Mouse (Mus musculus) stomach, postnatal 0 days (tissue): ENCODE measurements around the gene Gm49325. TPM values are rescaled to one million over a fixed set of nuclear protein-coding genes. Genes with fewer than 3 reads are reported as not detected.

Experiments used
- ATAC-seq: fragments of 200-750 bp; cut with Nextera tagmentation; 2 replicates; pipeline ENCODE4 v1.8.0; 2017; ENCODE audit not compliant: low FRiP score, low TSS enrichment
- DNase-seq: peaks from one replicate; pipeline ENCODE4 v3.0.0-alpha.2; 2016; ENCODE audit warnings: low spot score
- H3K27ac ChIP-seq: fragments of 300-500 bp; sonication (generic); replicated peaks from 2 replicates; pipeline ENCODE4 v1.5.1; 2014; ENCODE audit warnings: mild to moderate bottlenecking, control low read depth
- H3K27me3 ChIP-seq: fragments of 300-500 bp; sonication (generic); 2 replicates; pipeline ENCODE4 v1.6.1; 2014; ENCODE audit warnings: low read length; ENCODE audit not compliant: control insufficient read depth, insufficient read depth
- H3K36me3 ChIP-seq: fragments of 300-500 bp; sonication (generic); 2 replicates; pipeline ENCODE4 v1.6.1; 2014; ENCODE audit warnings: low read length, mixed read lengths; ENCODE audit not compliant: control insufficient read depth, insufficient read depth
- H3K4me1 ChIP-seq: fragments of 300-500 bp; sonication (generic); replicated peaks from 2 replicates; pipeline ENCODE4 v1.6.1; 2014; ENCODE audit warnings: antibody characterized with exemption; ENCODE audit not compliant: control insufficient read depth, insufficient read depth
- H3K4me2 ChIP-seq: fragments of 300-500 bp; sonication (generic); replicated peaks from 2 replicates; pipeline ENCODE4 v1.6.1; 2014; ENCODE audit warnings: low read depth, mild to moderate bottlenecking, control low read depth, moderate library complexity
- H3K4me3 ChIP-seq: fragments of 300-500 bp; sonication (generic); 2 replicates; pipeline ENCODE4 v1.5.1; 2014; ENCODE audit warnings: low read depth, low read length, control low read depth
- H3K9ac ChIP-seq: fragments of 300-500 bp; sonication (generic); 2 replicates; pipeline ENCODE4 v1.6.1; 2014; ENCODE audit warnings: mild to moderate bottlenecking, low read length, control low read depth, mixed read lengths
- H3K9me3 ChIP-seq: fragments of 300-500 bp; sonication (generic); 2 replicates; pipeline ENCODE4 v1.6.1; 2016; ENCODE audit warnings: low read length; ENCODE audit not compliant: control insufficient read depth
- CTCF ChIP-seq: IDR thresholded peaks from 2 replicates; pipeline ENCODE4 v1.5.1; 2016; ENCODE audit warnings: antibody characterized with exemption, low read depth, mild to moderate bottlenecking, moderate library complexity
- EP300 ChIP-seq: optimal IDR thresholded peaks from 2 replicates; pipeline ENCODE3; 2016; ENCODE audit warnings: antibody characterized with exemption
- WGBS: fragments of 180-500 bp; shearing (Covaris S2); extraction: QIAGEN DNeasy Blood & Tissue Kit; methylation state at CpG from one replicate; pipeline ENCODE4 v1.1.7; 2014; 5-methylcytosine and 5-hydroxymethylcytosine counted together
- polyA plus RNA-seq: library from polyadenylated mRNA; unstranded; fragments of >200 nt; fragmentation: Nextera tagmentation; extraction: Ambion mirVana; gene quantifications from 2 replicates; pipeline ENCODE4 v1.2.1, GENCODE M21; 2015

Gm49325 gene
- polyA plus RNA-seq, 1 experiment from 2014 or later, result 17.3 TPM

GRCm38 (mm10) chr10:77663949-77664665 lies 58.1 kb downstream of the Gm49325 start:
- Histone ChIP-seq H3K27ac (no peak overlapping the region), H3K4me1 (no peaks in the 10 kb centered on the region), H3K9ac (no peak overlapping the region), H3K27me3 (no peaks in the 10 kb centered on the region), H3K4me3 (no peak overlapping the region), H3K4me2 (0 out of 2 replicates have a peak overlapping the region, but pooled peaks have one; percentile 11), H3K9me3 (no peaks in the 10 kb centered on the region), H3K36me3 (no peaks in the 10 kb centered on the region)
- WGBS, result 40% methylated on average over 43 of the region's 43 CpGs
- TF ChIP-seq CTCF, result no peak
- TF ChIP-seq EP300, result no peak
- DNase-seq, result no peak
- ATAC-seq, result no peak

- no peak for TF ChIP-seq EP300
- TF ChIP-seq CTCF, result no peak
- H3K9ac ChIP-seq, result no peak overlapping the region
- no peaks in the 10 kb centered on the region for H3K27me3 ChIP-seq
- H3K4me1 ChIP-seq, result no peaks in the 10 kb centered on the region
- 0 out of 2 replicates have a peak, but pooled peaks have one; percentile 36 for ATAC-seq
- WGBS, result 29% methylated on average over 8 of the region's 8 CpGs
- DNase-seq, result no peak
- H3K4me2 ChIP-seq, result no peak overlapping the region
- H3K27ac ChIP-seq, result no peak overlapping the region
- no peak overlapping the region for H3K4me3 ChIP-seq
- H3K36me3 ChIP-seq, result no peaks in the 10 kb centered on the region
- no peaks in the 10 kb centered on the region for H3K9me3 ChIP-seq
These were observed 60.3 kb downstream of the Gm49325 start for GRCm38 (mm10) chr10:77666342-77666741.

- Histone ChIP-seq H3K4me1 (no peaks in the 10 kb centered on the region), H3K4me3 (no peak overlapping the region), H3K27ac (no peak overlapping the region), H3K9ac (no peak overlapping the region), H3K36me3 (no peaks in the 10 kb centered on the region), H3K4me2 (no peak overlapping the region), H3K27me3 (no peaks in the 10 kb centered on the region), H3K9me3 (no peaks in the 10 kb centered on the region)
- 63% methylated on average over 4 of the region's 4 CpGs for WGBS
- ATAC-seq (no peak), DNase-seq (no peak)
- TF ChIP-seq CTCF (no peak), EP300 (no peak)
These were observed 61.4 kb downstream of the Gm49325 start for GRCm38 (mm10) chr10:77667402-77667801.

- WGBS, result 69% methylated on average over 4 of the region's 4 CpGs
- no peaks in the 10 kb centered on the region for H3K27me3 ChIP-seq
- no peak overlapping the region for H3K4me3 ChIP-seq
- no peaks in the 10 kb centered on the region for H3K9me3 ChIP-seq
- DNase-seq (no peak), ATAC-seq (no peak)
- no peak overlapping the region for H3K27ac ChIP-seq
- no peak overlapping the region for H3K9ac ChIP-seq
- no peaks in the 10 kb centered on the region for H3K36me3 ChIP-seq
- no peaks in the 10 kb centered on the region for H3K4me1 ChIP-seq
- H3K4me2 ChIP-seq, result no peak overlapping the region
- TF ChIP-seq EP300, result no peak
- TF ChIP-seq CTCF, result no peak
These were observed 64.7 kb downstream of the Gm49325 start for GRCm38 (mm10) chr10:77670710-77671109.

GRCm38 (mm10) chr10:77671519-77671918 lies 65.5 kb downstream of the Gm49325 start:
- no peak overlapping the region for H3K4me3 ChIP-seq
- ATAC-seq, result no peak
- TF ChIP-seq CTCF, result no peak
- H3K9ac ChIP-seq, result no peak overlapping the region
- no peaks in the 10 kb centered on the region for H3K27me3 ChIP-seq
- no peak overlapping the region for H3K4me2 ChIP-seq
- 38% methylated on average over 4 of the region's 4 CpGs for WGBS
- H3K36me3 ChIP-seq, result no peaks in the 10 kb centered on the region
- no peaks in the 10 kb centered on the region for H3K4me1 ChIP-seq
- H3K9me3 ChIP-seq, result no peaks in the 10 kb centered on the region
- H3K27ac ChIP-seq, result no peak overlapping the region
- no peak for DNase-seq

- no peak overlapping the region for H3K4me3 ChIP-seq
- 59% methylated on average over 13 of the region's 13 CpGs for WGBS
- TF ChIP-seq CTCF (no peak), EP300 (no peak)
- ATAC-seq, result no peak
- H3K9me3 ChIP-seq, result no peaks in the 10 kb centered on the region
- no peak overlapping the region for H3K27ac ChIP-seq
- H3K4me2 ChIP-seq, result no peak overlapping the region
- H3K27me3 ChIP-seq, result no peaks in the 10 kb centered on the region; the same call in 1 of the 2 replicates
- H3K36me3 ChIP-seq, result no peaks in the 10 kb centered on the region
- H3K9ac ChIP-seq, result no peak overlapping the region
- no peak for DNase-seq
- H3K4me1 ChIP-seq, result no peaks in the 10 kb centered on the region
These were observed 67.8 kb downstream of the Gm49325 start for GRCm38 (mm10) chr10:77673765-77674164.
